Mouse (Mus musculus): ENCODE results near the gene Pex12.
A peak's percentile ranks its signal among the peaks of the same experiment; 100 is the strongest.
"Not testable (repeated sequence)": the region's sequence is repeated elsewhere in the genome, so short reads cannot be mapped to it uniquely, and the experiment has no call there.

Gene Pex12

DNA sequence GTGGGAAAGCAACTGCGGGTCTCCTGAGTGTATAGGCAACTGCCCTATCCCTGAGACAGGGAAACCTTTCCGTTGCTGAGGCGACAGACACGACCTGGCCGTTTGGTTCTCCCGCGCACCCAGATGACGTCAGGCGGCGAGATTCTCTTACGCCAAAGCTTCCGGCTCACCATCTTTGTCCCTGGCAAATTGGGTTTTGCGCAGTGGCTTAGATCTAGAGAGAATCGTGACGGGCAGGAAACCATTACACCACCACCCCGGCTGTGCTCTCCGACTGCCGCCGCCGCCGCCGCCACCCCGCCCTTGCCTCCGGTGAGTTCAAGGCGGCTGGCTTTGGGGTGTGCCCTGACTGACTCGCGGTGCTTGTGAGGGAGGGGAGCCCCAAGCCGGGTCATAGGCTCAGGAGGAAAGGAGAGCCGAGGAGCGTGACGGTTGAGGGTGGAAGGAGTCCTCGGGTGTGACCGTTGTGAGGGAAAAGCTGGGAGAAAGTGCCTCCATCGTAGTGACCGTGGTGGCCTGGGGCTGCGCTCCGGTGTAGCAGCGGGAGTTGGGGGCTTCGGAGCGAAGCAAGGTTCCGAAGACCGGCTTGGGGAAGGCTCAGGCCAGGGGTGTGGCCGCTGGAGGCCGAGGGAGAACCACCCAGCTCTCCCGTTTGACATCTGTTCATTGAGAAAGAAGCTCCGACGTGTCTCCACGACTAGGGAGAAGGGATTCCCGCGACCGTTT, at the start of gene Pex12:
Gene Pex12 (minus strand): TSS at position 61 of the 726 bp plus-strand sequence.
- TF ChIP-seq CTCF (conservative IDR thresholded peaks at IDR 0.05; ENCODE audit: low read length), result no peak
- TF ChIP-seq NANOG (IDR thresholded peaks at IDR 0.05; ENCODE audit: borderline replicate concordance, low read length), result no peak
- TF ChIP-seq POU5F1 (IDR thresholded peaks at IDR 0.05; ENCODE audit: borderline replicate concordance, low read length), result no peak
- H3K9me3 ChIP-seq (ENCODE audit: low read length), result no peaks in the 10 kb centered on the region
- peaks cover 10% of the 10 kb centered on the region; the same call in 1 of the 2 replicates for H3K36me3 ChIP-seq (ENCODE audit: insufficient read depth, low read length)
- H3K4me3 ChIP-seq (replicated peaks; ENCODE audit: low read length), result peak within 1 kb of the TSS; percentile 98
- H3K27me3 ChIP-seq (ENCODE audit: insufficient read depth, low read length), result no peaks in the 10 kb centered on the region
- H3K4me1 ChIP-seq (replicated peaks; ENCODE audit: low read depth, low read length), result peaks cover 39% of the 10 kb centered on the region

GRCm38 (mm10) chr11:83341716-83342245, 39.4 kb upstream of the Pex12 start:
- peaks cover 83% of the 10 kb centered on the region for H3K36me3 ChIP-seq (ENCODE audit: insufficient read depth, low read length)
- TF ChIP-seq CTCF (conservative IDR thresholded peaks at IDR 0.05; ENCODE audit: low read length) (no peak), POU5F1 (IDR thresholded peaks at IDR 0.05; ENCODE audit: borderline replicate concordance, low read length) (no peak), NANOG (IDR thresholded peaks at IDR 0.05; ENCODE audit: borderline replicate concordance, low read length) (no peak)
- peaks cover 8% of the 10 kb centered on the region for H3K4me1 ChIP-seq (replicated peaks; ENCODE audit: low read depth, low read length)
- H3K4me3 ChIP-seq (replicated peaks; ENCODE audit: low read length), result no peak overlapping the region
- no peaks in the 10 kb centered on the region for H3K9me3 ChIP-seq (ENCODE audit: low read length)
- no peaks in the 10 kb centered on the region for H3K27me3 ChIP-seq (ENCODE audit: insufficient read depth, low read length)

GRCm38 (mm10) chr11:83339705-83340104, 37.3 kb upstream of the Pex12 start:
- TF ChIP-seq POU5F1 (IDR thresholded peaks at IDR 0.05; ENCODE audit: borderline replicate concordance, low read length) (no peak), NANOG (IDR thresholded peaks at IDR 0.05; ENCODE audit: borderline replicate concordance, low read length) (peak; percentile 61), CTCF (conservative IDR thresholded peaks at IDR 0.05; ENCODE audit: low read length) (no peak)
- no peak overlapping the region for H3K4me3 ChIP-seq (replicated peaks; ENCODE audit: low read length)
- peaks cover 8% of the 10 kb centered on the region for H3K4me1 ChIP-seq (replicated peaks; ENCODE audit: low read depth, low read length)
- no peaks in the 10 kb centered on the region for H3K9me3 ChIP-seq (ENCODE audit: low read length)
- H3K36me3 ChIP-seq (ENCODE audit: insufficient read depth, low read length), result peaks cover 84% of the 10 kb centered on the region
- no peaks in the 10 kb centered on the region for H3K27me3 ChIP-seq (ENCODE audit: insufficient read depth, low read length)

GRCm38 (mm10) chr11:83335826-83336225, 33.4 kb upstream of the Pex12 start:
- Histone ChIP-seq H3K36me3 (ENCODE audit: insufficient read depth, low read length) (peaks cover 75% of the 10 kb centered on the region), H3K27me3 (ENCODE audit: insufficient read depth, low read length) (no peaks in the 10 kb centered on the region)

DNA sequence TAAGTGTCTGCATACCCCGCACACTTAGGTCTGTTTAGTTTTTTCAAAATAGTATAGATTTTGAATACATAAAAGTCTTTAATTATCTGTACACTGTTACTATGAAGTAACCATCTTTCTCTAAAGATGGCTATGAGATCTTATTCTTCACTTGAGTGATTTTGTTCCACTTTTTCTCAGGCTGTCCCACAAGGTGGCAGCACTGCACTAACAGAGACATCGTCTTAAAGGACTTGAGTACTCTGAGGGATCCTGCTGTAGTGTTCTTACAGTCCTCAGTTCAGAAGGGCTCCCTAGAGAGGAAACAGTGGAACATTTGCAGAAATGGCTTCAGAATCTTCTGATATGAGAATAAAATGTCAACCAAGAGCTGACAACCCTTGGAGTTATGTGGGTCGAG, 25.0 kb upstream of the Pex12 start:
- H3K27me3 ChIP-seq (ENCODE audit: insufficient read depth, low read length), result no peaks in the 10 kb centered on the region
- no peak overlapping the region for H3K4me3 ChIP-seq (replicated peaks; ENCODE audit: low read length)
- no peak for TF ChIP-seq POU5F1 (IDR thresholded peaks at IDR 0.05; ENCODE audit: borderline replicate concordance, low read length)
- peak; percentile 37; the same call in 1 of the 2 replicates for TF ChIP-seq CTCF (conservative IDR thresholded peaks at IDR 0.05; ENCODE audit: low read length)
- H3K36me3 ChIP-seq (ENCODE audit: insufficient read depth, low read length), result peaks cover 77% of the 10 kb centered on the region
- H3K9me3 ChIP-seq (ENCODE audit: low read length), result no peaks in the 10 kb centered on the region
- H3K4me1 ChIP-seq (replicated peaks; ENCODE audit: low read depth, low read length), result no peaks in the 10 kb centered on the region; the same call in 1 of the 2 replicates

More at GRCm38 (mm10) chr11:83335826-83336225, 33.4 kb upstream of the Pex12 start:
- Histone ChIP-seq H3K4me1 (replicated peaks; ENCODE audit: low read depth, low read length) (peaks cover 8% of the 10 kb centered on the region), H3K9me3 (ENCODE audit: low read length) (no peaks in the 10 kb centered on the region), H3K4me3 (replicated peaks; ENCODE audit: low read length) (no peak overlapping the region)
- TF ChIP-seq CTCF (conservative IDR thresholded peaks at IDR 0.05; ENCODE audit: low read length) (no peak), POU5F1 (IDR thresholded peaks at IDR 0.05; ENCODE audit: borderline replicate concordance, low read length) (no peak), NANOG (IDR thresholded peaks at IDR 0.05; ENCODE audit: borderline replicate concordance, low read length) (no peak)

GRCm38 (mm10) chr11:83326692-83327091, 24.3 kb upstream of the Pex12 start:
- H3K4me3 ChIP-seq (replicated peaks; ENCODE audit: low read length); H3K9me3 ChIP-seq (ENCODE audit: low read length); H3K27me3 ChIP-seq (ENCODE audit: insufficient read depth, low read length); H3K4me1 ChIP-seq (replicated peaks; ENCODE audit: low read depth, low read length): not testable (repeated sequence)
- H3K36me3 ChIP-seq (ENCODE audit: insufficient read depth, low read length), result peaks cover 83% of the 10 kb centered on the region

DNA sequence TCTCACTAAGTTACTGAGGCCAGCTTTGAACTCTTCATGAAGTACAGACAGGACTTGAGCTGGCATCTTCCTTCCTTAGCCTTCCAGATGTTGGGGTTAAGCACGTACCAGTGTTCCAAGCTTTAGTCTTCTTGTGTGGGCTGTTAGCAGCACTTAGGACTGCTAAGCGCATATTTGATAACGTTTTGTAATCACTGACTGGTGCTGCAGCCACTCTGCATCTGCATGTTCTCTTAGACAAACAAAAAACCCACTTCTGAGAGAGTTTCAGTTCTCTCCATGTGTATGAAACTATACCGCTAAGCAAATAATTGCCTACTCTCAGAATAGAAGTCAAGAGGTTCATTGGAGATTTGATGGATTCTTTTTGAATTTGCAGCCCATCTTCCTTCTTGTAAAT, 16.7 kb upstream of the Pex12 start:
- TF ChIP-seq POU5F1 (IDR thresholded peaks at IDR 0.05; ENCODE audit: borderline replicate concordance, low read length) (no peak), NANOG (IDR thresholded peaks at IDR 0.05; ENCODE audit: borderline replicate concordance, low read length) (no peak), CTCF (conservative IDR thresholded peaks at IDR 0.05; ENCODE audit: low read length) (no peak)
- Histone ChIP-seq H3K4me1 (replicated peaks; ENCODE audit: low read depth, low read length) (no peaks in the 10 kb centered on the region), H3K4me3 (replicated peaks; ENCODE audit: low read length) (no peak overlapping the region), H3K36me3 (ENCODE audit: insufficient read depth, low read length) (peaks cover 76% of the 10 kb centered on the region), H3K27me3 (ENCODE audit: insufficient read depth, low read length) (no peaks in the 10 kb centered on the region), H3K9me3 (ENCODE audit: low read length) (no peaks in the 10 kb centered on the region)

- Histone ChIP-seq H3K27me3 (ENCODE audit: insufficient read depth, low read length) (no peaks in the 10 kb centered on the region), H3K9me3 (ENCODE audit: low read length) (no peaks in the 10 kb centered on the region), H3K4me3 (replicated peaks; ENCODE audit: low read length) (no peak overlapping the region), H3K36me3 (ENCODE audit: insufficient read depth, low read length) (peaks cover 57% of the 10 kb centered on the region), H3K4me1 (replicated peaks; ENCODE audit: low read depth, low read length) (peaks cover 14% of the 10 kb centered on the region; the same call in 1 of the 2 replicates)
- TF ChIP-seq POU5F1 (IDR thresholded peaks at IDR 0.05; ENCODE audit: borderline replicate concordance, low read length) (no peak), NANOG (IDR thresholded peaks at IDR 0.05; ENCODE audit: borderline replicate concordance, low read length) (no peak), CTCF (conservative IDR thresholded peaks at IDR 0.05; ENCODE audit: low read length) (no peak)
Measured at GRCm38 (mm10) chr11:83312471-83312870, 10.1 kb upstream of the Pex12 start.
